Mouse (Mus musculus): ENCODE results near the gene Apob. TPM values are rescaled to one million over a fixed set of nuclear protein-coding genes. Genes with fewer than 3 reads are reported as not detected.

Gene Apob
- polyA plus RNA-seq, 1 experiment from 2014 or later: 0.25 TPM

- WGBS: 69% methylated on average over 3 of the region's 3 CpGs
- H3K27me3 ChIP-seq (ENCODE audit: control insufficient read depth, insufficient read depth, low read length): no peaks in the 10 kb centered on the region
- no peaks in the 10 kb centered on the region for H3K4me1 ChIP-seq (ENCODE audit: control insufficient read depth, insufficient read depth, low read length)
- H3K4me3 ChIP-seq (ENCODE audit: low read depth, low read length): no peak overlapping the region
- H3K9ac ChIP-seq (ENCODE audit: low read length): no peak overlapping the region
- no peak overlapping the region for H3K27ac ChIP-seq (replicated peaks; ENCODE audit: low read depth, low read length)
- H3K36me3 ChIP-seq (ENCODE audit: control insufficient read depth, insufficient read depth, low read length): no peaks in the 10 kb centered on the region
- DNase-seq (ENCODE audit: low spot score): no peak
- ATAC-seq (ENCODE audit: insufficient number of reproducible peaks, low FRiP score, low TSS enrichment, low read depth): no peak
- no peaks in the 10 kb centered on the region for H3K9me3 ChIP-seq (ENCODE audit: control insufficient read depth, low read length)
- no peak overlapping the region for H3K4me2 ChIP-seq (ENCODE audit: low read depth, severe bottlenecking)
Measured at GRCm38 (mm10) chr12:7970817-7971216, 6.6 kb upstream of the Apob start.

- DNase-seq (ENCODE audit: low spot score): no peak
- 88% methylated on average over 2 of the region's 2 CpGs for WGBS
- H3K36me3 ChIP-seq (ENCODE audit: control insufficient read depth, insufficient read depth, low read length): no peaks in the 10 kb centered on the region
Measured at GRCm38 (mm10) chr12:7971736-7972135, 5.7 kb upstream of the Apob start.

GRCm38 (mm10) chr12:7973773-7974322 lies 3.6 kb upstream of the Apob start:
- Histone ChIP-seq H3K9ac (ENCODE audit: low read length) (no peak overlapping the region), H3K9me3 (ENCODE audit: control insufficient read depth, low read length) (no peaks in the 10 kb centered on the region), H3K36me3 (ENCODE audit: control insufficient read depth, insufficient read depth, low read length) (no peaks in the 10 kb centered on the region), H3K27ac (replicated peaks; ENCODE audit: low read depth, low read length) (no peak overlapping the region), H3K4me1 (ENCODE audit: control insufficient read depth, insufficient read depth, low read length) (no peaks in the 10 kb centered on the region), H3K27me3 (ENCODE audit: control insufficient read depth, insufficient read depth, low read length) (no peaks in the 10 kb centered on the region), H3K4me3 (ENCODE audit: low read depth, low read length) (no peak overlapping the region), H3K4me2 (ENCODE audit: low read depth, severe bottlenecking) (no peak overlapping the region)
- ATAC-seq (ENCODE audit: insufficient number of reproducible peaks, low FRiP score, low TSS enrichment, low read depth) (no peak), DNase-seq (ENCODE audit: low spot score) (no peak)
- 78% methylated on average over 5 of the region's 5 CpGs for WGBS

More at GRCm38 (mm10) chr12:7971736-7972135, 5.7 kb upstream of the Apob start:
- no peak for ATAC-seq (ENCODE audit: insufficient number of reproducible peaks, low FRiP score, low TSS enrichment, low read depth)
- no peak overlapping the region for H3K9ac ChIP-seq (ENCODE audit: low read length)
- no peak overlapping the region for H3K27ac ChIP-seq (replicated peaks; ENCODE audit: low read depth, low read length)
- H3K9me3 ChIP-seq (ENCODE audit: control insufficient read depth, low read length): no peaks in the 10 kb centered on the region
- no peaks in the 10 kb centered on the region for H3K27me3 ChIP-seq (ENCODE audit: control insufficient read depth, insufficient read depth, low read length)
- H3K4me1 ChIP-seq (ENCODE audit: control insufficient read depth, insufficient read depth, low read length): no peaks in the 10 kb centered on the region
- H3K4me3 ChIP-seq (ENCODE audit: low read depth, low read length): no peak overlapping the region
- no peak overlapping the region for H3K4me2 ChIP-seq (ENCODE audit: low read depth, severe bottlenecking)

- H3K9me3 ChIP-seq (ENCODE audit: control insufficient read depth, low read length): no peaks in the 10 kb centered on the region
- no peaks in the 10 kb centered on the region for H3K4me1 ChIP-seq (ENCODE audit: control insufficient read depth, insufficient read depth, low read length)
- no peak overlapping the region for H3K4me3 ChIP-seq (ENCODE audit: low read depth, low read length)
- no peak; the same call in 1 of the 2 replicates for ATAC-seq (ENCODE audit: insufficient number of reproducible peaks, low FRiP score, low TSS enrichment, low read depth)
- H3K36me3 ChIP-seq (ENCODE audit: control insufficient read depth, insufficient read depth, low read length): no peaks in the 10 kb centered on the region
- H3K27ac ChIP-seq (replicated peaks; ENCODE audit: low read depth, low read length): no peak overlapping the region
- peak; percentile 85 for DNase-seq (ENCODE audit: low spot score)
- H3K9ac ChIP-seq (ENCODE audit: low read length): no peak overlapping the region
- no peaks in the 10 kb centered on the region for H3K27me3 ChIP-seq (ENCODE audit: control insufficient read depth, insufficient read depth, low read length)
- H3K4me2 ChIP-seq (ENCODE audit: low read depth, severe bottlenecking): no peak overlapping the region
- WGBS: 54% methylated on average over 13 of the region's 13 CpGs
Measured at GRCm38 (mm10) chr12:7978190-7978884, 889 bp downstream of the Apob start.

GRCm38 (mm10) chr12:7984411-7984810 lies 7.0 kb downstream of the Apob start:
- H3K27ac ChIP-seq (replicated peaks; ENCODE audit: low read depth, low read length): no peak overlapping the region

GRCm38 (mm10) chr12:7990804-7991203 lies 13.4 kb downstream of the Apob start:
- no peaks in the 10 kb centered on the region for H3K4me1 ChIP-seq (ENCODE audit: control insufficient read depth, insufficient read depth, low read length)
- no peak overlapping the region for H3K27ac ChIP-seq (replicated peaks; ENCODE audit: low read depth, low read length)
- H3K9ac ChIP-seq (ENCODE audit: low read length): no peak overlapping the region
- WGBS: 11% methylated on average over 3 of the region's 3 CpGs
- H3K27me3 ChIP-seq (ENCODE audit: control insufficient read depth, insufficient read depth, low read length): no peaks in the 10 kb centered on the region
- no peak overlapping the region for H3K4me3 ChIP-seq (ENCODE audit: low read depth, low read length)
- ATAC-seq (ENCODE audit: insufficient number of reproducible peaks, low FRiP score, low TSS enrichment, low read depth) (no peak), DNase-seq (ENCODE audit: low spot score) (peak; percentile 84)
- no peaks in the 10 kb centered on the region for H3K9me3 ChIP-seq (ENCODE audit: control insufficient read depth, low read length)
- no peaks in the 10 kb centered on the region for H3K36me3 ChIP-seq (ENCODE audit: control insufficient read depth, insufficient read depth, low read length)
- H3K4me2 ChIP-seq (ENCODE audit: low read depth, severe bottlenecking): no peak overlapping the region

More at GRCm38 (mm10) chr12:7984411-7984810, 7.0 kb downstream of the Apob start:
- no peaks in the 10 kb centered on the region for H3K9me3 ChIP-seq (ENCODE audit: control insufficient read depth, low read length)
- DNase-seq (ENCODE audit: low spot score) (no peak), ATAC-seq (ENCODE audit: insufficient number of reproducible peaks, low FRiP score, low TSS enrichment, low read depth) (no peak)
- H3K27me3 ChIP-seq (ENCODE audit: control insufficient read depth, insufficient read depth, low read length): no peaks in the 10 kb centered on the region
- no peak overlapping the region for H3K4me2 ChIP-seq (ENCODE audit: low read depth, severe bottlenecking)
- no peak overlapping the region for H3K9ac ChIP-seq (ENCODE audit: low read length)
- 76% methylated on average over 1 of the region's 1 CpGs for WGBS
- H3K4me3 ChIP-seq (ENCODE audit: low read depth, low read length): no peak overlapping the region
- H3K36me3 ChIP-seq (ENCODE audit: control insufficient read depth, insufficient read depth, low read length): no peaks in the 10 kb centered on the region
- H3K4me1 ChIP-seq (ENCODE audit: control insufficient read depth, insufficient read depth, low read length): no peaks in the 10 kb centered on the region

GRCm38 (mm10) chr12:7991570-7991969 lies 14.1 kb downstream of the Apob start:
- Histone ChIP-seq H3K27ac (replicated peaks; ENCODE audit: low read depth, low read length) (no peak overlapping the region), H3K9me3 (ENCODE audit: control insufficient read depth, low read length) (no peaks in the 10 kb centered on the region), H3K4me3 (ENCODE audit: low read depth, low read length) (no peak overlapping the region), H3K4me2 (ENCODE audit: low read depth, severe bottlenecking) (no peak overlapping the region), H3K27me3 (ENCODE audit: control insufficient read depth, insufficient read depth, low read length) (no peaks in the 10 kb centered on the region), H3K36me3 (ENCODE audit: control insufficient read depth, insufficient read depth, low read length) (no peaks in the 10 kb centered on the region), H3K9ac (ENCODE audit: low read length) (no peak overlapping the region), H3K4me1 (ENCODE audit: control insufficient read depth, insufficient read depth, low read length) (no peaks in the 10 kb centered on the region)
- DNase-seq (ENCODE audit: low spot score): no peak
- WGBS: 41% methylated on average over 1 of the region's 1 CpGs
- no peak for ATAC-seq (ENCODE audit: insufficient number of reproducible peaks, low FRiP score, low TSS enrichment, low read depth)

GRCm38 (mm10) chr12:8020931-8021330 lies 43.5 kb downstream of the Apob start:
- DNase-seq (ENCODE audit: low spot score): no peak

More at GRCm38 (mm10) chr12:8020931-8021330, 43.5 kb downstream of the Apob start:
- H3K27ac ChIP-seq (replicated peaks; ENCODE audit: low read depth, low read length): no peak overlapping the region
- no peaks in the 10 kb centered on the region for H3K27me3 ChIP-seq (ENCODE audit: control insufficient read depth, insufficient read depth, low read length)
- H3K9me3 ChIP-seq (ENCODE audit: control insufficient read depth, low read length): no peaks in the 10 kb centered on the region
- H3K4me1 ChIP-seq (ENCODE audit: control insufficient read depth, insufficient read depth, low read length): no peaks in the 10 kb centered on the region
- ATAC-seq (ENCODE audit: insufficient number of reproducible peaks, low FRiP score, low TSS enrichment, low read depth): no peak
- H3K4me2 ChIP-seq (ENCODE audit: low read depth, severe bottlenecking): no peak overlapping the region
- H3K4me3 ChIP-seq (ENCODE audit: low read depth, low read length): no peak overlapping the region
- WGBS: 84% methylated on average over 1 of the region's 1 CpGs
- H3K9ac ChIP-seq (ENCODE audit: low read length): no peak overlapping the region
- H3K36me3 ChIP-seq (ENCODE audit: control insufficient read depth, insufficient read depth, low read length): no peaks in the 10 kb centered on the region

Measured in limb, embryonic 11.5 days (tissue).